Mouse (Mus musculus) cerebellum, adult (tissue): ENCODE measurements at regions not wholly inside any gene's neighbourhood (a gene's known extent, or its start where the extent isn't known, plus 50 kb on each side); places are given as distances from the start of the nearest gene placed in this dataset.

ENCODE experiments used
- ATAC-seq: cut with Nextera tagmentation; 2 replicates; pipeline ENCODE4 v1.9.2; 2017; ENCODE audit warnings: mild to moderate bottlenecking, moderate library complexity, mixed read lengths; ENCODE audit not compliant: insufficient number of reproducible peaks, low FRiP score, low TSS enrichment

GRCm38 (mm10) chr13:119117906-119118305 lies 310.5 kb upstream of the Paip1 start:
- ATAC-seq = no peak

- no peak for ATAC-seq
Observed at GRCm38 (mm10) chr13:119118382-119118781, 310.0 kb upstream of the Paip1 start.

GRCm38 (mm10) chr13:119140436-119140835 lies 288.0 kb upstream of the Paip1 start:
- ATAC-seq = no peak

GRCm38 (mm10) chr13:119143351-119143750 lies 285.1 kb upstream of the Paip1 start:
- ATAC-seq = no peak

GRCm38 (mm10) chr13:119145713-119146112 lies 282.7 kb upstream of the Paip1 start:
- no peak for ATAC-seq

GRCm38 (mm10) chr13:119147701-119148100 lies 280.7 kb upstream of the Paip1 start:
- no peak for ATAC-seq

GRCm38 (mm10) chr13:119149141-119149540 lies 279.3 kb upstream of the Paip1 start:
- no peak for ATAC-seq

GRCm38 (mm10) chr13:119150847-119151548 lies 277.4 kb upstream of the Paip1 start:
- no peak for ATAC-seq

- no peak for ATAC-seq
Observed at GRCm38 (mm10) chr13:119177753-119178152, 250.6 kb upstream of the Paip1 start.

GRCm38 (mm10) chr13:119178212-119178611 lies 250.2 kb upstream of the Paip1 start:
- no peak for ATAC-seq

GRCm38 (mm10) chr13:119179157-119179920 lies 249.1 kb upstream of the Paip1 start:
- ATAC-seq = no peak

- ATAC-seq = no peak
Observed at GRCm38 (mm10) chr13:119184322-119184877, 244.0 kb upstream of the Paip1 start.

- no peak for ATAC-seq
Observed at GRCm38 (mm10) chr13:119185567-119186143, 242.7 kb upstream of the Paip1 start.

- ATAC-seq = no peak
Observed at GRCm38 (mm10) chr13:119231556-119231955, 196.8 kb upstream of the Paip1 start.

GRCm38 (mm10) chr13:119232100-119233029 lies 196.0 kb upstream of the Paip1 start:
- ATAC-seq = no peak

- no peak for ATAC-seq
Observed at GRCm38 (mm10) chr13:119233030-119233385, 195.4 kb upstream of the Paip1 start.

- ATAC-seq = no peak
Observed at GRCm38 (mm10) chr13:119233869-119234268, 194.5 kb upstream of the Paip1 start.

GRCm38 (mm10) chr13:119242358-119242757 lies 186.0 kb upstream of the Paip1 start:
- no peak for ATAC-seq

- no peak for ATAC-seq
Observed at GRCm38 (mm10) chr13:119247101-119247500, 181.3 kb upstream of the Paip1 start.

GRCm38 (mm10) chr13:119252006-119252405 lies 176.4 kb upstream of the Paip1 start:
- no peak for ATAC-seq
